Mouse (Mus musculus) MEL (cell line): ENCODE measurements around the gene Gp2.

Experiments used
- CHD1 ChIP-seq: IDR thresholded peaks from 2 replicates; pipeline ENCODE4 v1.6.1; 2012; ENCODE audit warnings: low read depth, mild to moderate bottlenecking, inconsistent platforms, low read length, improper control_type of control experiment
- CTCF ChIP-seq, 3 experiments: IDR thresholded peaks in 2 of 3; conservative IDR thresholded peaks in 1 of 3; 2 replicates each; pipeline ENCODE4 v1.5.1; 2011 to 2012; ENCODE audit warnings: low read length in 3 of 3, low read depth in 2 of 3, mild to moderate bottlenecking in 2 of 3, improper control_type of control experiment in 1 of 3, inconsistent platforms in 1 of 3, mixed read lengths in 1 of 3, moderate library complexity in 1 of 3; ENCODE audit not compliant: control insufficient read depth in 1 of 3, insufficient read depth in 1 of 3, poor library complexity in 1 of 3, severe bottlenecking in 1 of 3
- E2F4 ChIP-seq: IDR thresholded peaks from 2 replicates; pipeline ENCODE4 v1.6.1; 2011; ENCODE audit warnings: low read depth, low read length, improper control_type of control experiment, borderline replicate concordance
- MAX ChIP-seq: IDR thresholded peaks from 2 replicates; pipeline ENCODE4 v1.6.1; 2011; ENCODE audit warnings: low read length, improper control_type of control experiment
- POLR2A ChIP-seq, 2 experiments: IDR thresholded peaks; 2 replicates each; pipeline ENCODE4 v1.6.1; 2011 to 2012; ENCODE audit warnings: low read length in 2 of 2, mild to moderate bottlenecking in 2 of 2, control low read depth in 1 of 2, improper control_type of control experiment in 1 of 2, low read depth in 1 of 2, moderate library complexity in 1 of 2; ENCODE audit not compliant: control insufficient read depth in 1 of 2, insufficient read depth in 1 of 2, poor library complexity in 1 of 2
- ZNF384 ChIP-seq: IDR thresholded peaks from 2 replicates; pipeline ENCODE4 v1.6.1; 2012; ENCODE audit warnings: low read depth, mild to moderate bottlenecking, inconsistent platforms, low read length, improper control_type of control experiment

DNA sequence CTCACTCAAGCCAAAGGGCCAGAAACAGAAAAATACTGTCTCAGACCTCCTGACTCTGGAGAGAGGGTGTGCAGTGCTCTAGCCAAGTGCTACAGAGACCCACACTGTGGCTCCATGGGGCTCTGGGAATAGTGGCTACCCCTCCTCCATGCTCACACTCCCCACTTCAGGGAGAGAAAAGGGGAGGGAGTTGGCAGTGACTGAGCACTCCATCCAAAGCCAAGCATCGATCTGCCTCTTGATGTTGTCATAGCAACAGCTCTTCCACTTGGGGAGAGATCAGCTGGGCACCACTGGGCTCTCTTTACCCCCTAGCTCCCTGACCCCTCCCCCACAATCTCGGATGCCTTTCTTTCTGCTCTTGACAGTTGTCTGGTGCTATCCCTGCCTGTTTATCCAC lies 38.4 kb downstream of the Gp2 start:
- TF ChIP-seq POLR2A (IDR thresholded peaks at IDR 0.05; ENCODE audit: control insufficient read depth in 1 of 2, insufficient read depth in 1 of 2, low read depth in 1 of 2, low read length in 2 of 2, poor library complexity in 1 of 2) (no peak), CHD1 (no peak), ZNF384 (no peak), CTCF (IDR thresholded peaks at IDR 0.05 in 2 of 3, conservative IDR thresholded peaks at IDR 0.05 in 1 of 3; ENCODE audit: control insufficient read depth in 1 of 3, insufficient read depth in 1 of 3, low read depth in 2 of 3, low read length in 3 of 3, poor library complexity in 1 of 3, severe bottlenecking in 1 of 3) (no peak), E2F4 (no peak), MAX (no peak)
